Mouse (Mus musculus): ENCODE measurements at regions not wholly inside any gene's neighbourhood (a gene's known extent, or its start where the extent isn't known, plus 50 kb on each side); places are given as distances from the start of the nearest gene placed in this dataset.

- no peak for ATAC-seq (ENCODE audit: insufficient number of reproducible peaks, low FRiP score, low TSS enrichment)
These were observed 156.0 kb upstream of the Gm3448 start for GRCm38 (mm10) chr17:15197361-15197760.

GRCm38 (mm10) chr17:15195819-15196218, 154.5 kb upstream of the Gm3448 start:
- ATAC-seq (ENCODE audit: insufficient number of reproducible peaks, low FRiP score, low TSS enrichment), result 0 out of 2 replicates have a peak, but pooled peaks have one; percentile 21

GRCm38 (mm10) chr17:15194894-15195461, 153.6 kb upstream of the Gm3448 start:
- ATAC-seq (ENCODE audit: insufficient number of reproducible peaks, low FRiP score, low TSS enrichment), result no peak

- ATAC-seq (ENCODE audit: insufficient number of reproducible peaks, low FRiP score, low TSS enrichment), result no peak
These were observed 152.5 kb upstream of the Gm3448 start for GRCm38 (mm10) chr17:15193831-15194230.

- ATAC-seq (ENCODE audit: insufficient number of reproducible peaks, low FRiP score, low TSS enrichment), result no peak
These were observed 151.5 kb upstream of the Gm3448 start for GRCm38 (mm10) chr17:15192840-15193239.

- ATAC-seq (ENCODE audit: insufficient number of reproducible peaks, low FRiP score, low TSS enrichment), result no peak
These were observed 143.9 kb upstream of the Gm3448 start for GRCm38 (mm10) chr17:15185217-15185616.

- no peak for ATAC-seq (ENCODE audit: insufficient number of reproducible peaks, low FRiP score, low TSS enrichment)
These were observed 142.5 kb upstream of the Gm3448 start for GRCm38 (mm10) chr17:15183800-15184199.

- ATAC-seq (ENCODE audit: insufficient number of reproducible peaks, low FRiP score, low TSS enrichment), result no peak
These were observed 140.8 kb upstream of the Gm3448 start for GRCm38 (mm10) chr17:15182105-15182504.

- no peak for ATAC-seq (ENCODE audit: insufficient number of reproducible peaks, low FRiP score, low TSS enrichment)
These were observed 139.0 kb upstream of the Gm3448 start for GRCm38 (mm10) chr17:15180223-15180860.

- ATAC-seq (ENCODE audit: insufficient number of reproducible peaks, low FRiP score, low TSS enrichment), result no peak
These were observed 138.1 kb upstream of the Gm3448 start for GRCm38 (mm10) chr17:15179411-15179951.

GRCm38 (mm10) chr17:15177390-15177789, 136.1 kb upstream of the Gm3448 start:
- no peak for ATAC-seq (ENCODE audit: insufficient number of reproducible peaks, low FRiP score, low TSS enrichment)

GRCm38 (mm10) chr17:15174354-15174953, 133.1 kb upstream of the Gm3448 start:
- ATAC-seq (ENCODE audit: insufficient number of reproducible peaks, low FRiP score, low TSS enrichment), result no peak

GRCm38 (mm10) chr17:15167927-15168326, 126.6 kb upstream of the Gm3448 start:
- no peak for ATAC-seq (ENCODE audit: insufficient number of reproducible peaks, low FRiP score, low TSS enrichment)

- no peak for ATAC-seq (ENCODE audit: insufficient number of reproducible peaks, low FRiP score, low TSS enrichment)
These were observed 116.5 kb upstream of the Gm3448 start for GRCm38 (mm10) chr17:15157693-15158333.

- ATAC-seq (ENCODE audit: insufficient number of reproducible peaks, low FRiP score, low TSS enrichment), result no peak
These were observed 111.8 kb upstream of the Gm3448 start for GRCm38 (mm10) chr17:15152996-15153735.

GRCm38 (mm10) chr17:15152477-15152876, 111.1 kb upstream of the Gm3448 start:
- no peak for ATAC-seq (ENCODE audit: insufficient number of reproducible peaks, low FRiP score, low TSS enrichment)

GRCm38 (mm10) chr17:15151695-15152094, 110.4 kb upstream of the Gm3448 start:
- no peak for ATAC-seq (ENCODE audit: insufficient number of reproducible peaks, low FRiP score, low TSS enrichment)

GRCm38 (mm10) chr17:15146607-15147006, 105.3 kb upstream of the Gm3448 start:
- ATAC-seq (ENCODE audit: insufficient number of reproducible peaks, low FRiP score, low TSS enrichment), result no peak

- no peak for ATAC-seq (ENCODE audit: insufficient number of reproducible peaks, low FRiP score, low TSS enrichment)
These were observed 104.0 kb upstream of the Gm3448 start for GRCm38 (mm10) chr17:15145191-15145968.

- no peak for ATAC-seq (ENCODE audit: insufficient number of reproducible peaks, low FRiP score, low TSS enrichment)
These were observed 99.1 kb upstream of the Gm3448 start for GRCm38 (mm10) chr17:15140391-15140790.
